Mouse (Mus musculus) splenic B cell, adult 2 months (primary cell): ENCODE measurements around the gene Sec14l5.
A peak's percentile ranks its signal among the peaks of the same experiment; 100 is the strongest.

Experiments used
- DNase-seq: peaks from one replicate; pipeline ENCODE4 v3.0.0-alpha.2; 2011; ENCODE audit warnings: low read depth, low spot score
- H3K27me3 ChIP-seq: 2 replicates; pipeline ENCODE4 v1.6.1; 2012; ENCODE audit warnings: mild to moderate bottlenecking, low read length, moderate library complexity, mixed read lengths; ENCODE audit not compliant: control insufficient read depth, poor library complexity, insufficient read depth, severe bottlenecking
- H3K36me3 ChIP-seq: 2 replicates; pipeline ENCODE4 v1.6.1; 2012; ENCODE audit warnings: mild to moderate bottlenecking, low read length, moderate library complexity, mixed read lengths; ENCODE audit not compliant: control insufficient read depth, poor library complexity, insufficient read depth, severe bottlenecking

Gene Sec14l5

DNA sequence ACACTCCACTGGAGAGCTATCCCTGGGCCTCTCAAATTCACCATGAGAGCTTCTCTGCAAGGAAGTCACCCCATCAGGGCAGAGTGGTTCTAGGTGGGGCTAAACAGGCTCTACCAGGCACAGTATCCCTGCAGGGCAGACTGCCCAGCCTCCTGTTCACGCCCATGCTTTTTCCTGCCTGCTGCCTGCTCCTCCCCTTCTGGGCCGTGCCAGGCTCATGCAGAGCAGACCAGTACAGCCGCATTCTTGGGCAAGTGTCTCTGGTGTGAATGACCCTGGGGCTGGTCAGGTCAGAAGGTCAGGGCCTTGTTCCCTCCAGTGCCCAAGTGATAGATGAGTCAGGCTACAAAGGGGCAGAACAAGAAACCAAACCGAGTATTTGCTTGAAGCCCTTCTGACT lies 10.4 kb upstream of the Sec14l5 start:
- H3K27me3 ChIP-seq = no peaks in the 10 kb centered on the region
- H3K36me3 ChIP-seq = no peaks in the 10 kb centered on the region
- DNase-seq = no peak

DNA sequence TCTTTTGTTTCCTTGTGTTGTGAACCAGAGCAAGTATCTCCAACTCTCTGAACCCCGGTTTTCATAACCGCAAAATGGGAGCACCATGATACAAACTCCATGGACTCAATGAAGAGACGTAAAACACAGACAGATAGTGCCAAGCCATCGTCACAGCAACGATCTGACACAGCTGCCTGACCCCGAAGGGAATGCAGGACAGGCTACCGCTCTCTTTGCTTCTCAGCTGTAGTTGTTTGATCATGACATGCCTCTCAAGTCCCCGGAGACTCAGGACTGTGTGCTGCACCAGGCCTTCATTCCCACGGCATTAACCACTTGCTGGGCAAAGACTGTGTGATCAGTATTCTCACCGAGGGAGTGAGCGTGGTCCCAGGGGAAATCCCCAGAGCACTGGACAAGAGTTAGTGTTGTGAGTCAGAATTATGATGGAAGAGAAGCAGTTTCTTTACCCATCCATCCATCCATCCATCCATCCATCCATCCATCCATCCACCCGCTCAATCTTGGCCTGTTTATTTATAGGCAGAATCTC lies 9.8 kb upstream of the Sec14l5 start:
- DNase-seq = no peak
- H3K36me3 ChIP-seq = no peaks in the 10 kb centered on the region

DNA sequence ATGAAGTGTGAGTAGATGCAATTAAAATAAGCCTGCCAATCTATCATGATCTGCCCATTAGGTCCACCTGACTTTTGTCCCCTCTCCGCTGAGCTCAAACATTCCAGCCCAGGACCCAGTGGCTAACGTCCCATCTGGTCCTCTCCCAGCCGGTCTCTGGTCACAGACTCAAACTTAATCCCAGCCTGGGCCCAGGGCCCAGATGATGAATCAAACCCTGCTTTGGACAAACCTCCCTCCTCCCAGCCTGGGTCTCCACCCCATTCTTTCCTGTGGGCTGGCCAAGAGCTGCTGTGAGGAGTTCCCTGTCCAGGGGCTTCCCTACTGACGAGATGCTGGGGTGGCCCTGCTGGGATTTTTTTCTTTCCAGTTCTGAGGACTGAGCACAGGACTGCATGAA lies 7.2 kb upstream of the Sec14l5 start:
- no peak for DNase-seq
- no peaks in the 10 kb centered on the region for H3K36me3 ChIP-seq
- H3K27me3 ChIP-seq = no peaks in the 10 kb centered on the region

More for the DNA sequence above, 9.8 kb upstream of the Sec14l5 start:
- H3K27me3 ChIP-seq = no peaks in the 10 kb centered on the region

DNA sequence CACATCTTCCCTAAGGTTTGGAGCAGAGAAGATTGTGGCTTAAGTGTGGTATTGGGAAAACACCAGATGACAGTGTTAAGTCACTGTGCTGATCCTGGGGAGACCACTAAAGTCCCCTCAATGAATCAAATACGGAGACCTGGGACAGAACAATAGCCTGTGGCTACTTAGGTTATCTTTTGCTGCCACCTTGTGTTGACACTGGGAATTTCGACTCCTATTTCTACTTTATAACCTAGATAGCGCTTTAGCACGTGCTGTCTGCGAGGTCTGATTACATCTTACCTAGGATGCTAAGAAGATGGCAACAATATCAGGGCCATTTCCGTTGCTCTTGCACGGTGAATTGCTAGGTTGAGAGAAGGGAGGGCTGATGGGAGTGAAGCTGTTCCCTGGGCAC lies 1.3 kb upstream of the Sec14l5 start:
- Histone ChIP-seq H3K36me3 (no peaks in the 10 kb centered on the region), H3K27me3 (no peaks in the 10 kb centered on the region)
- peak; percentile 89 for DNase-seq

DNA sequence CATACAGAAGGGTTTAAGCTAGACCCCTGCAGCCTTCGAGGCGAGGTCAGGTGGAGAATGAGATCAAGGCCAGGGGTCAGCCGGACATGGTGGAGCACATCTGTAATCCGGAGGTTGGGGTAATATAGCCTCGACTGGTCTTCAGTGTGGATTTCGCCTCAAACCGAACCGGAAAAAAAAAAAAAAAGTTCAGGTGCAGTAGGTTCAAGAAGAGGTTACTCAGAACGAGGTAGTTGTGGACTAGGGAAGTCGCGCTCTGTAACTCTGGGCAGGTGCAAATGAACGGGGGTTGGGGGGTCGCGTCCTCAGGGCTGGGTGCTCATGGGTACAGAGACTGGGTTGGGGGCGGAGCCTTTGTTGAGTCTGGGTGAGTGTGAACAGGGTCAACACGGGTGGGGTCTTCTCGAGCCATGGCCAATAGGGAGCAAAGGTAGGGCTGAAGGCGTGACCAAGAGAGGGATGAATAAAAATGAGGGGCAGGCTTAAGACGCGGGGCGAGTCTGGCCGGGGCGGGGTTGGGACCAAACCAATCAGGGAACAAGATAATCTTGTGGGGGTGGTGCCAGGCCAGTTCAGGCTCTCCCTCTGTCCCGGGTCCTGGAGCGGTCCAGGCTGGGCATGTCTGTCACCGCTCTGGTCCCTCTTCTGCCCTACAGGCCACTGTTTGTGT lies 407 bp upstream of the Sec14l5 start:
- peak; percentile 42 for DNase-seq

DNA sequence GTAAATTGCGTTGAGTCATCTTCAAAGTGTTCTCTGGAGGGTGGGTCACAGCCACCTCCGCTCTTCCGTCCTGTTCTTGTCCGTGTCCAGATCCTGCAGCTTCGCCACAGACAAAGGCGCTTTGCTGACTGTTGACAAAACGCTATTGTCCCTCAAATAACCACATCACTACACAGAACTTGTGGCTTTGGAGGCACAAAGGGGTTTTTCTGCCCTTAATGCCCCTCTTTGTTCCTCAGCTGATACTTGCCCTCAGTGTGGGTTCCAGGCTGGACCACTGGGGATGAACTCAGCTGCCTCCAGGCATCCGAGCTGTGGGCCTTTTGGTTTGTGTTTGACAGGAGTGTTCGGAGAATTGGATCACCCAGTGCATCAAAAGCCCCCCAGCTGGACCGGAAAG lies 3.6 kb downstream of the Sec14l5 start:
- Histone ChIP-seq H3K27me3 (no peaks in the 10 kb centered on the region; the same call in 1 of the 2 replicates), H3K36me3 (no peaks in the 10 kb centered on the region)
- no peak for DNase-seq

More for the DNA sequence above, 407 bp upstream of the Sec14l5 start:
- H3K36me3 ChIP-seq = no peaks in the 10 kb centered on the region
- no peaks in the 10 kb centered on the region; the same call in 1 of the 2 replicates for H3K27me3 ChIP-seq

DNA sequence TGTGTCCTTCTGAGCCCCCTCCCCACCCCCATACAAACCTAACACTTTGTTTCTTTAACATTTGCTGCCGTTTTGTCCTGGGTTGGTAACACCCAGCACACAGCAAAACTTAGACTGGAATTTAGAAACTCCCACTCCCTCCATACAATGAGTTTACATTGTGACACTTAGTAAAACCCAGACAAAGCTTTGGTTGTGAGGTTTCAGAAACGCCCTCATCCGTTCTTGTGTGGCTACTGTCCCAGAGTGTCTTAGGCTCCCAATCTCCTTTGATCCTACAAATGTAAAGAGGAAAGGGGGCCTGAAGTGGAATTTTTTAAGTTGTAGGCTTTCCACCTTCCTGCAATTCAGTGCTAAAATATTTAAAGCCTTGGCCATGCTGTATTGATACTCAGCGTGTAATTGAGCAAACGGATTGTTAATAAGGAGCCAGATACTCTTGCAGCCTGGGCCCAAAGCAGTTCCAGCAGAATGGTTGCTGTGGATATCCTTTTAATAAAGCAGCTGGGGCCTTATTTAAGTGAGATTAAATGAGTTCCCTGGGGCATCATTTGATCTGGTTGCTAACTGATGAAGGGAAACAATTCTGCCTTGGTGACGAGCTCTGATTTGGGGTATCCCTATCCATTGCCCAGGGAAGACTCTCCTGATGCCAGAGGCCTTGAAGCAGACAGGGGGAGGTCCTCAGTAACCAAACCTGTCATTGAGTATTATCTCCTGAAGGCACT lies 6.6 kb downstream of the Sec14l5 start:
- no peak for DNase-seq
- H3K36me3 ChIP-seq = no peaks in the 10 kb centered on the region
- no peaks in the 10 kb centered on the region; the same call in 1 of the 2 replicates for H3K27me3 ChIP-seq

DNA sequence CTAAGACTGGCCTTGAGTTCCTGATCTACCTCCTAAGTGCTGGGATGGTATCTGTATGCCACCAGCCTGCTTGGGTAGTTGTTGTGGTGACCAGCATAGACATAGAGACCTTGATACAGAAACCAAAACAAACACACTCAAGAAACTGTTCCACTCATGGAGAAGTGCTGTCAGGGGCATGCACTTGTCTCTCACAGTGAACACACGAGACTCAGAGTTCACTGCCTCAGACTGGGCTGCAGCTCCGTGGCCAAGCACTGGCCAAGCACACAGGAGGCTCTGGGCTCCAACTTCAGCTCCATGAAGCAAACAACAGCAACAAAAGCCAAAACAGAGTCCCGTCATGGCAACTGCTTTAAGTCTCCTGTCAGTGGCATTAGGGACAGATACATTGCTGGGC lies 8.1 kb downstream of the Sec14l5 start:
- Histone ChIP-seq H3K27me3 (no peaks in the 10 kb centered on the region; the same call in 1 of the 2 replicates), H3K36me3 (no peaks in the 10 kb centered on the region)
- no peak for DNase-seq

DNA sequence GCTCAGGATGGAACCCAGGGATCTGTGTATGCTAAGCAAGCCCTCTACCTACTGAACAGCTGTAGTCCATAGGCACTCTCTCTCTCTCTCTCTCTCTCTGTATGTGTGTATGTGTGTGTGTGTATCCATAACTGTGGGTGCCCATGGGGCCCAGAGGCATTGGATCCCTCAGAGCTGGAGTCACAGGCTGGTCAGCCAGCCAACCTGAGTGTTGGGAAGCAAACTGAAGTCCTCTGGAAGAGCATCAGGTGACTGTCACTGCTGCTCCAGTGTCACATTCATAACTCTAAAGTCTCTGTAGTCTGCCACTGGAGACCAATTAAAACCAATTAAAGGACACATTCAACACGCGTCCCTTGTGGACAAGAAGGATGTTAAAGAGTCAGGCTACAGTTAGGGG lies 9.6 kb downstream of the Sec14l5 start:
- no peaks in the 10 kb centered on the region for H3K36me3 ChIP-seq
- no peaks in the 10 kb centered on the region for H3K27me3 ChIP-seq
- no peak for DNase-seq

DNA sequence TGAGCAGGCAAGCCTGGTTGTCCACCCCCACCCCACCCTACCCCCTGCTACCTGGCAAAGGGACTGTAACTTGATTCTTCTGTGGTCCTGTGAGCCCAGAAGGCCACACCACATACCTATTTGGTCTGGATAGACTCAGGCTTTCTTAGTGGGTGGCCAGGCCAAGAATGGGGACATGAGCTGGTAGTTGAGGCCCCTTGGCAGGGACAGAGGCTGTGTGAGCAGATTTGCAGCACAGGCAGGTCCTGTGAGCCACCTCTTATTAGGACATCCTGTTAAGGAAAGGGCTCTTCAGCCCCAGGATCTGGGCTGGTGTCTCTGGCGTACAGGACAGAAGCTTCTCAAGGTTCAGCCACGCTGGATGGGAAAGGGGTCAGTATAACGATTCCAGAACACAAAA lies 10.2 kb downstream of the Sec14l5 start:
- no peaks in the 10 kb centered on the region for H3K27me3 ChIP-seq
- no peaks in the 10 kb centered on the region for H3K36me3 ChIP-seq
- DNase-seq = no peak

DNA sequence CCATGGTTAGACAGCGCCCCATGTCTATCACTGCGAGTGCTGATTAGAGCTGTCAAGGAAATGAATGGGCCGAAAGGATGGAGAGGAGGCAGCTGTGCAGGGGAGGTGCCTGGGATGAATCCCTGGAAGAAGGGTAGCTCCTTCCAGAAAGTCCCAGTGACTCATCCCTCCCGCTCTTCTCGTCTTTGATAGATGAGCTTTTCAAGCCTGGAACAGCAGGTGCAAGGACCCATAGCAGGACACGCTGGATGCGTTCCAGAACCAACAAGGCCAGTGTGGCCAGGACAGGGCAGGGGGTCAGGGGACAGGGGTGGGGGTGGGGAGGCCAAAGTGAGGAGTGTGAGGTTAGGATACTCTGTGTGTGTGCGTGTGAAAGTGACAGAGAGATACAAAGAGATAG lies 12.3 kb downstream of the Sec14l5 start:
- Histone ChIP-seq H3K27me3 (no peaks in the 10 kb centered on the region), H3K36me3 (no peaks in the 10 kb centered on the region)
- DNase-seq = no peak

DNA sequence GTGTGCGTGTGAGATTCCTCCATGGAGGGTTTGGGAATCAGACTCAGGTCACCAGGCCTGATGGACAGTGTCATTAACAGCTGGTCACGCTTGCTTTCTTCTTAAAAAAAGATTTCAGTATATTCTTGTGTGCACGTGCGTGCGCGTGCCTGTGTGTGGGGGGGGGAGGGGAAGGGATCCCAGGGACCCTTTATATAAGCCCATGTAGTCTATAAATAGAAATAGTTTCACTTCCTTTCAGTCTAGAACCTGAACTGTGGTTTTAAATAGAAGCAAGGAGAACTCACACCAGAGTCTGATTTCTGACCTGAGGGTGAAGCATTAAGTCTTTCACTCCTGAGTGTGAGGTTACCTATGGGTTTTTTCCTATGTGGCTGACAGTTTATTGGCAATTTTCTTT lies 17.4 kb downstream of the Sec14l5 start:
- no peaks in the 10 kb centered on the region for H3K36me3 ChIP-seq
- no peaks in the 10 kb centered on the region for H3K27me3 ChIP-seq
- DNase-seq = peak; percentile 56

DNA sequence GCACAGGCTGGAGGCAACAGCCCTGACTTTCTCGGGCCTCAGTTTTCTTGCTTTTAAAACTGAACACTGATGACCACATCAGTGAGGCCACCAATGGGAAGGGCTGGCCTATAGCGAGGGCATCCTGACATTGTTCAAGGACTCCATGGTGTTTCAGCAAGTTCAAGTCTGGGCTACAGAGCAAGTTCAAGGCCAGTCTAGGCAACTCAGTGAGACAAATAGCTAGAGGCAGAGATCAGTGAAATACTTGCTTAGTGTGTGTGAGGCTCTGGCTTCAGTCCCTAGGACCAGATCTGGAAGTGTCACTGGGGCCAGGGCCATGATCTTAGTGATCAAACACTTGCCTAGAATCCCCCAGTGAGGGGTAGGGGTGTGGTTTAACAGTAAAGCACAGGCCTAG lies 21.1 kb downstream of the Sec14l5 start:
- H3K27me3 ChIP-seq = no peaks in the 10 kb centered on the region
- H3K36me3 ChIP-seq = no peaks in the 10 kb centered on the region
- no peak for DNase-seq

DNA sequence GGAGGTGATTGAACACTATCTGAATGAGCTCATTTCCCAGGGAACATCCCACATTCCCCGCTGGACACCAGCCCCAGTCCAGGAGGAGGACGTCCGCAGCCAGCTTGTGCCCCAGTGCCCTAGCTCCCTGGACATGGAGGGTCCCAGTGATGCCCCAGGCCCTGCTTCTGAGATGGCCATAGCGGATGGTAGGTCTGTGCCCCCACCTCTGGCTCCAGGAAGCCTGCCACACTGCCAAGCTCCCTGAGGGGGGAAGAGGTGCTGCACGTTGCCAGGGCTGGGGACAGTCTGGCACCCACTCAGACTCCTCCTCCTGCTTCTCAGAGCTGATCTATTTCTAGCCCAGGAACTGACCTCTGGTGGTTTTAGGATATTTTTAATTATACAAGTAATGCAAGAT lies 21.9 kb downstream of the Sec14l5 start:
- H3K36me3 ChIP-seq = no peaks in the 10 kb centered on the region
- no peaks in the 10 kb centered on the region for H3K27me3 ChIP-seq
- no peak for DNase-seq

DNA sequence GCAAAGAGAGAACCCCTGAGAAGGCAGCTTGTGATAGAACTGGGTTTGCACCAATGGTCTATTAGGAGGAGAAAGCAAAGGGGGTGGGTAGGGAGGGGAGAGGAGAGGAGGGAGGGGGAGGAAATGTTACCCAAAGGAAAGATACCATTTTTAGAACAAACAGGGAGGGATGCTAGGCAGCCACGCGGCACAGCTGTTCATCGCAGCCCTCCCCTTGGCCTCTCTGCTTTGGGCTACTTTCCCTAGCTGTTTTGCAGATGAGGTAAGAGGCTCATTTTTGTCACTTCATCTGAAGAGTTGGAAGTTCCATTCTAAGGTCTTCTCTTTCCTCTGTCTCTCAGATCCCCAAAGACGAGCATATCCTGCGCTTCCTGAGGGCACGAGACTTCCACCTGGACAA lies 25.7 kb downstream of the Sec14l5 start:
- no peaks in the 10 kb centered on the region for H3K27me3 ChIP-seq

More for the DNA sequence above, 25.7 kb downstream of the Sec14l5 start:
- no peaks in the 10 kb centered on the region for H3K36me3 ChIP-seq
- DNase-seq = no peak
